Mouse (Mus musculus): Measurements from ENCODE around the gene Cabp1. TPM values are rescaled to one million over a fixed set of nuclear protein-coding genes. Genes with fewer than 3 reads are reported as not detected.
A peak's percentile ranks its signal among the peaks of the same experiment; 100 is the strongest.

Gene Cabp1
- polyA plus RNA-seq, 1 experiment, result 3.1 TPM

GRCm38 (mm10) chr5:115208601-115209000 is 14.4 kb upstream of the Cabp1 start:
- TF ChIP-seq MAX (IDR thresholded peaks at IDR 0.05; ENCODE audit: low read depth) (no peak), MYOD1 (IDR thresholded peaks at IDR 0.05; ENCODE audit: control insufficient read depth in 1 of 3, insufficient read length in 2 of 3, low read depth in 2 of 3) (no peak), USF1 (IDR thresholded peaks at IDR 0.05; ENCODE audit: low read depth) (no peak), TCF3 (IDR thresholded peaks at IDR 0.05; ENCODE audit: insufficient read length, low read depth) (no peak), MYOG (IDR thresholded peaks at IDR 0.05; ENCODE audit: control insufficient read depth in 1 of 3, insufficient read depth in 1 of 3, insufficient read length in 2 of 3, low read depth in 2 of 3) (no peak), REST (IDR thresholded peaks at IDR 0.05; ENCODE audit: insufficient read depth, insufficient read length) (no peak), CEBPB (IDR thresholded peaks at IDR 0.05; ENCODE audit: insufficient read depth, poor library complexity, severe bottlenecking) (no peak), POLR2AphosphoS2 (IDR thresholded peaks at IDR 0.05; ENCODE audit: insufficient read length, low read depth) (no peak), E2F4 (IDR thresholded peaks at IDR 0.05; ENCODE audit: insufficient read depth) (no peak)
- Histone ChIP-seq H3K4me2 (ENCODE audit: low read depth) (no peak overlapping the region), H3K79me2 (ENCODE audit: control insufficient read depth, insufficient read depth) (no peaks in the 10 kb centered on the region), H3ac (ENCODE audit: control insufficient read depth, insufficient read length) (no peak overlapping the region), H3K36me3 (ENCODE audit: control insufficient read depth, insufficient read depth) (no peaks in the 10 kb centered on the region), H3K4me3 (no peak overlapping the region), H3K27me3 (ENCODE audit: control insufficient read depth, insufficient read depth, insufficient read length) (no peaks in the 10 kb centered on the region)

GRCm38 (mm10) chr5:115207892-115208291 is 13.7 kb upstream of the Cabp1 start:
- TF ChIP-seq CEBPB (IDR thresholded peaks at IDR 0.05; ENCODE audit: insufficient read depth, poor library complexity, severe bottlenecking) (no peak), TCF12 (IDR thresholded peaks at IDR 0.05; ENCODE audit: insufficient read depth, poor library complexity, severe bottlenecking) (no peak), REST (IDR thresholded peaks at IDR 0.05; ENCODE audit: insufficient read depth, insufficient read length) (no peak), MYOG (IDR thresholded peaks at IDR 0.05; ENCODE audit: control insufficient read depth in 1 of 3, insufficient read depth in 1 of 3, insufficient read length in 2 of 3, low read depth in 2 of 3) (no peak), MAX (IDR thresholded peaks at IDR 0.05; ENCODE audit: low read depth) (no peak), USF1 (IDR thresholded peaks at IDR 0.05; ENCODE audit: low read depth) (no peak), E2F4 (IDR thresholded peaks at IDR 0.05; ENCODE audit: insufficient read depth) (no peak), TCF3 (IDR thresholded peaks at IDR 0.05; ENCODE audit: insufficient read length, low read depth) (no peak), POLR2AphosphoS2 (IDR thresholded peaks at IDR 0.05; ENCODE audit: insufficient read length, low read depth) (no peak)
- no peak overlapping the region for H3K4me2 ChIP-seq (ENCODE audit: low read depth)

GRCm38 (mm10) chr5:115207244-115207643 is 13.1 kb upstream of the Cabp1 start:
- TF ChIP-seq REST (IDR thresholded peaks at IDR 0.05; ENCODE audit: insufficient read depth, insufficient read length) (no peak), USF1 (IDR thresholded peaks at IDR 0.05; ENCODE audit: low read depth) (no peak), E2F4 (IDR thresholded peaks at IDR 0.05; ENCODE audit: insufficient read depth) (no peak), CEBPB (IDR thresholded peaks at IDR 0.05; ENCODE audit: insufficient read depth, poor library complexity, severe bottlenecking) (no peak)
- Histone ChIP-seq H3ac (ENCODE audit: control insufficient read depth, insufficient read length) (no peak overlapping the region), H3K27me3 (ENCODE audit: control insufficient read depth, insufficient read depth, insufficient read length) (no peaks in the 10 kb centered on the region), H3K4me3 (no peak overlapping the region), H3K79me2 (ENCODE audit: control insufficient read depth, insufficient read depth) (no peaks in the 10 kb centered on the region), H3K4me2 (ENCODE audit: low read depth) (no peak overlapping the region), H3K36me3 (ENCODE audit: control insufficient read depth, insufficient read depth) (no peaks in the 10 kb centered on the region)

More at GRCm38 (mm10) chr5:115207892-115208291, 13.7 kb upstream of the Cabp1 start:
- Histone ChIP-seq H3K79me2 (ENCODE audit: control insufficient read depth, insufficient read depth) (no peaks in the 10 kb centered on the region), H3K36me3 (ENCODE audit: control insufficient read depth, insufficient read depth) (no peaks in the 10 kb centered on the region), H3K27me3 (ENCODE audit: control insufficient read depth, insufficient read depth, insufficient read length) (no peaks in the 10 kb centered on the region), H3K4me3 (no peak overlapping the region), H3ac (ENCODE audit: control insufficient read depth, insufficient read length) (no peak overlapping the region)

- Histone ChIP-seq H3ac (ENCODE audit: control insufficient read depth, insufficient read length) (no peak overlapping the region), H3K27me3 (ENCODE audit: control insufficient read depth, insufficient read depth, insufficient read length) (no peaks in the 10 kb centered on the region), H3K4me2 (ENCODE audit: low read depth) (peak overlapping the region; percentile 2), H3K4me3 (no peak overlapping the region), H3K79me2 (ENCODE audit: control insufficient read depth, insufficient read depth) (no peaks in the 10 kb centered on the region), H3K36me3 (ENCODE audit: control insufficient read depth, insufficient read depth) (no peaks in the 10 kb centered on the region)
- TF ChIP-seq REST (IDR thresholded peaks at IDR 0.05; ENCODE audit: insufficient read depth, insufficient read length), result no peak
- TF ChIP-seq SRF (IDR thresholded peaks at IDR 0.05; ENCODE audit: control insufficient read depth, insufficient read length, low read depth), result no peak
- TF ChIP-seq E2F4 (IDR thresholded peaks at IDR 0.05; ENCODE audit: insufficient read depth), result no peak
Measured at GRCm38 (mm10) chr5:115204562-115205311, 10.6 kb upstream of the Cabp1 start.

- Histone ChIP-seq H3ac (ENCODE audit: control insufficient read depth, insufficient read length) (no peak overlapping the region), H3K4me3 (no peak overlapping the region), H3K27me3 (ENCODE audit: control insufficient read depth, insufficient read depth, insufficient read length) (no peaks in the 10 kb centered on the region), H3K4me2 (ENCODE audit: low read depth) (peak overlapping the region; percentile 8), H3K79me2 (ENCODE audit: control insufficient read depth, insufficient read depth) (no peaks in the 10 kb centered on the region), H3K36me3 (ENCODE audit: control insufficient read depth, insufficient read depth) (no peaks in the 10 kb centered on the region)
- TF ChIP-seq MAX (IDR thresholded peaks at IDR 0.05; ENCODE audit: low read depth), result no peak
- TF ChIP-seq CEBPB (IDR thresholded peaks at IDR 0.05; ENCODE audit: insufficient read depth, poor library complexity, severe bottlenecking), result no peak
- no peak for TF ChIP-seq POLR2A (IDR thresholded peaks at IDR 0.05; ENCODE audit: insufficient read length, low read depth)
Measured at GRCm38 (mm10) chr5:115203735-115204561, 9.8 kb upstream of the Cabp1 start.

Measured in myocyte (in vitro differentiated cells).